Mouse (Mus musculus) heart, embryonic 11.5 days (tissue): ENCODE measurements around the gene Mgat4a. TPM values are rescaled to one million over a fixed set of nuclear protein-coding genes. Genes with fewer than 3 reads are reported as not detected.

Experiments used
- ATAC-seq: fragments of 200-750 bp; cut with Nextera tagmentation; replicated peaks from 2 replicates; pipeline ENCODE4 v1.8.0; 2017; ENCODE audit warnings: moderate library complexity; ENCODE audit not compliant: insufficient number of reproducible peaks, low FRiP score, low TSS enrichment
- H3K27ac ChIP-seq: fragments of 300-500 bp; sonication (generic); 2 replicates; pipeline ENCODE4 v1.5.1; 2014; ENCODE audit warnings: mild to moderate bottlenecking, low read depth, low read length
- H3K27me3 ChIP-seq: fragments of 300-500 bp; sonication (generic); 2 replicates; pipeline ENCODE4 v1.6.1; 2014; ENCODE audit warnings: mild to moderate bottlenecking, low read length, mixed read lengths; ENCODE audit not compliant: control insufficient read depth, insufficient read depth
- H3K36me3 ChIP-seq: fragments of 300-500 bp; sonication (generic); 2 replicates; pipeline ENCODE4 v1.6.1; 2014; ENCODE audit warnings: mild to moderate bottlenecking, low read length, moderate library complexity, mixed read lengths; ENCODE audit not compliant: control insufficient read depth, insufficient read depth
- H3K4me1 ChIP-seq: fragments of 300-500 bp; sonication (generic); 2 replicates; pipeline ENCODE4 v1.6.1; 2014; ENCODE audit warnings: low read length; ENCODE audit not compliant: control insufficient read depth, insufficient read depth
- H3K4me2 ChIP-seq: fragments of 300-500 bp; sonication (generic); 2 replicates; pipeline ENCODE4 v1.6.1; 2014; ENCODE audit warnings: mild to moderate bottlenecking, moderate library complexity
- H3K4me3 ChIP-seq: fragments of 300-500 bp; sonication (generic); 2 replicates; pipeline ENCODE4 v1.5.1; 2014; ENCODE audit warnings: low read depth, low read length
- H3K9ac ChIP-seq: fragments of 300-500 bp; sonication (generic); 2 replicates; pipeline ENCODE4 v1.6.1; 2014; ENCODE audit warnings: mild to moderate bottlenecking, low read depth, low read length, moderate library complexity
- H3K9me3 ChIP-seq: fragments of 300-500 bp; sonication (generic); replicated peaks from 2 replicates; pipeline ENCODE4 v1.6.1; 2016; ENCODE audit warnings: low read length; ENCODE audit not compliant: control insufficient read depth
- WGBS: fragments of 180-500 bp; shearing (Covaris S2); extraction: QIAGEN DNeasy Blood & Tissue Kit; methylation state at CpG from one replicate; pipeline ENCODE4 v1.1.7; 2014; ENCODE audit not compliant: insufficient replicate concordance; 5-methylcytosine and 5-hydroxymethylcytosine counted together
- polyA plus RNA-seq: library from polyadenylated mRNA; unstranded; fragments of >200 nt; fragmentation: Nextera tagmentation; extraction: Ambion mirVana; gene quantifications from 2 replicates; pipeline ENCODE4 v1.2.1, GENCODE M21; 2014

Gene Mgat4a
- polyA plus RNA-seq, 1 experiment from 2014 or later = 3.0 TPM

DNA sequence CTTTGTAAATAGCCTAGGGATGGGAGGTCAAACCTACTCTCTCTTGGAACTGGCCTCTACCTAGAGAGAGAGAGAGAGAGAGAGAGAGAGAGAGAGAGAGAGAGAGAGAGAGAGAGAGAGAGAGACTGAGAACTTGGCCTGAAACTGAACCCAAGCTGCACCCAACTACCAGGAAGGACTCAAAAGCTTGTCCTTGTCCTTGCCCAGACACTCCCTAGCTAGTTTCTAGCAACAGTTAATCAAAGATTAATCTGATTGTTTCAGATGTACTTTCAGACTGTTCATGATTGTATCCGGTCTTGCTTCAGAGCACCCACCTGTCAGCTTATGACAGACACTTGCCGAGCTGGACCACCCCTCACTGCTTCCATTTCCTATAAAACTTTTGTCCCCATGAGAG lies 25.5 kb upstream of the Mgat4a start:
- Histone ChIP-seq H3K27ac (no peak overlapping the region), H3K9ac (no peak overlapping the region), H3K4me3 (no peak overlapping the region), H3K27me3 (no peaks in the 10 kb centered on the region), H3K9me3 (no peaks in the 10 kb centered on the region), H3K36me3 (no peaks in the 10 kb centered on the region), H3K4me2 (no peak overlapping the region), H3K4me1 (no peaks in the 10 kb centered on the region)
- WGBS = 68% methylated on average over 2 of the region's 2 CpGs
- no peak for ATAC-seq

GRCm38 (mm10) chr1:37565396-37565795 lies 24.6 kb upstream of the Mgat4a start:
- Histone ChIP-seq H3K9ac (no peak overlapping the region), H3K9me3 (no peaks in the 10 kb centered on the region), H3K36me3 (no peaks in the 10 kb centered on the region), H3K4me3 (no peak overlapping the region), H3K4me2 (no peak overlapping the region), H3K27me3 (no peaks in the 10 kb centered on the region), H3K27ac (no peak overlapping the region), H3K4me1 (no peaks in the 10 kb centered on the region)
- WGBS = 61% methylated on average over 6 of the region's 6 CpGs
- no peak for ATAC-seq

- Histone ChIP-seq H3K36me3 (no peaks in the 10 kb centered on the region), H3K4me1 (no peaks in the 10 kb centered on the region), H3K27me3 (no peaks in the 10 kb centered on the region), H3K9ac (no peak overlapping the region), H3K4me2 (no peak overlapping the region), H3K27ac (no peak overlapping the region), H3K9me3 (no peaks in the 10 kb centered on the region), H3K4me3 (no peak overlapping the region)
- no peak for ATAC-seq
- WGBS = 79% methylated on average over 3 of the region's 3 CpGs
These were observed 21.1 kb upstream of the Mgat4a start for GRCm38 (mm10) chr1:37561955-37562354.

DNA sequence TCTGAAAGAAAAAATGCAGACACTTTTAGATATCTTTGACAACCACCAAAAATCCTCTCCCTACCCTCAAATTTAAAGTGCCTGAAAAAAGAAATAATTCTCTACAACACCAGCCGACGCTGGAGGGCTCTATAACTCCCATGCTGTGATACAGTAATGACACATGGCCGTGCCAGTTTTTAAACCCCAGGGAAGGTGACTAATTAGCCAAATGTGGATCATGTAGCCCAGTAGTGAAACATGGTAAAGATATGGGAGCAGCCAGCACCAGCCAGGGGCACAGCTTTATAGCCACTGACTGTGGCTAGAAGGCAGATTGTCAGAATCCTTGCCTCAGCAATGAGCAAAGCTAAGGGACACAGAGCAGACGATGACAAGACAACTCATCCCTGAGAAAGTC lies 19.5 kb upstream of the Mgat4a start:
- H3K4me3 ChIP-seq = no peak overlapping the region
- H3K27ac ChIP-seq = no peak overlapping the region
- no peak overlapping the region for H3K4me2 ChIP-seq
- H3K4me1 ChIP-seq = no peaks in the 10 kb centered on the region
- H3K9ac ChIP-seq = no peak overlapping the region
- no peak for ATAC-seq
- 79% methylated on average over 4 of the region's 4 CpGs for WGBS
- no peaks in the 10 kb centered on the region for H3K27me3 ChIP-seq
- no peaks in the 10 kb centered on the region for H3K36me3 ChIP-seq
- no peaks in the 10 kb centered on the region for H3K9me3 ChIP-seq

- WGBS = 72% methylated on average over 7 of the region's 7 CpGs
- no peak overlapping the region for H3K27ac ChIP-seq
- H3K9me3 ChIP-seq = no peaks in the 10 kb centered on the region
- no peak overlapping the region for H3K4me3 ChIP-seq
- H3K27me3 ChIP-seq = no peaks in the 10 kb centered on the region
- no peaks in the 10 kb centered on the region for H3K4me1 ChIP-seq
- no peaks in the 10 kb centered on the region for H3K36me3 ChIP-seq
- no peak overlapping the region for H3K9ac ChIP-seq
- no peak for ATAC-seq
- H3K4me2 ChIP-seq = no peak overlapping the region
These were observed 11.2 kb upstream of the Mgat4a start for GRCm38 (mm10) chr1:37551986-37552385.

- H3K4me1 ChIP-seq = no peaks in the 10 kb centered on the region
- no peak overlapping the region for H3K27ac ChIP-seq
- no peak overlapping the region for H3K4me3 ChIP-seq
- H3K9ac ChIP-seq = no peak overlapping the region
- H3K36me3 ChIP-seq = no peaks in the 10 kb centered on the region
- H3K27me3 ChIP-seq = no peaks in the 10 kb centered on the region
- H3K4me2 ChIP-seq = no peak overlapping the region
- H3K9me3 ChIP-seq = no peaks in the 10 kb centered on the region
- 79% methylated on average over 8 of the region's 8 CpGs for WGBS
- ATAC-seq = no peak
These were observed 8.7 kb upstream of the Mgat4a start for GRCm38 (mm10) chr1:37549501-37549900.

DNA sequence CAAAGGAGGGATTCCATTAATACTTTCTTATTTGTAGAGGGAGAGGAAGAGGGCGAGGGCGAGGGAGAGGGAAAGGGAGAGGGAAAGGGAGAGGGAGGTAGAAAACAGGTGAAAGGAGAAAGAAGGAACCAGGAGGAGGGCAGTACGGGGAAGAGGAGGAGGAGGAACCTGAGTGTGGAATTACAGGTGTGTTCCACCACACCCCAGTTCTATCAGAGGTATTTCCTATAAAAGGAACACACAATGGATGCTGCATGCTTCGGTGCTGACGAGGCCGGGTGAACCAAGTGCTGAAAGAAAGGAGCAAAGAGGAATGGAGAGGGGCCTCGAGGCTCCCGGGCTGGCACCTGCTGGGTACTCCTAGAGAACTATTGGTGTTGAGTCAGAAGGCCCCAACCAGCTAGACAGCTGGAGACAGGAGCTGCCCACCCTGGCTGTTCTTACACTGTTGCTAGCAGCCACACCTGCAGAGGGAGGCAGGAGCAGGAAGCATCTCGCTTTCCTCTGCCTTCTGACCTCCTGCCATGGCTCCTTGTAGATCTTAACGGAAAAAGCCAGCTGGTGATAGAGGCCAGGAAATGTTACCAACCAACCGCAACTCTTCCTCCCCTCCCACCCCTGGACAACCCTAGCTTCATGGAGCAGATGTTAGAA lies 5.7 kb upstream of the Mgat4a start:
- Histone ChIP-seq H3K4me1 (no peaks in the 10 kb centered on the region), H3K9me3 (no peaks in the 10 kb centered on the region), H3K27ac (no peak overlapping the region), H3K9ac (no peak overlapping the region), H3K36me3 (no peaks in the 10 kb centered on the region), H3K27me3 (peaks cover 10% of the 10 kb centered on the region), H3K4me2 (no peak overlapping the region), H3K4me3 (no peak overlapping the region)
- WGBS = 60% methylated on average over 11 of the region's 11 CpGs
- no peak for ATAC-seq

- Histone ChIP-seq H3K27ac (no peak overlapping the region), H3K4me3 (no peak overlapping the region), H3K36me3 (no peaks in the 10 kb centered on the region), H3K9ac (no peak overlapping the region), H3K4me1 (no peaks in the 10 kb centered on the region), H3K27me3 (peaks cover 10% of the 10 kb centered on the region), H3K9me3 (no peaks in the 10 kb centered on the region), H3K4me2 (no peak overlapping the region)
- ATAC-seq = no peak
- 38% methylated on average over 9 of the region's 9 CpGs for WGBS
These were observed 3.4 kb upstream of the Mgat4a start for GRCm38 (mm10) chr1:37544251-37544650.

GRCm38 (mm10) chr1:37543057-37543456 lies 2.2 kb upstream of the Mgat4a start:
- no peak overlapping the region for H3K27ac ChIP-seq
- no peaks in the 10 kb centered on the region for H3K9me3 ChIP-seq
- WGBS = 44% methylated on average over 1 of the region's 1 CpGs
- no peak overlapping the region for H3K4me2 ChIP-seq
- H3K4me3 ChIP-seq = no peak overlapping the region
- H3K9ac ChIP-seq = no peak overlapping the region
- no peaks in the 10 kb centered on the region for H3K4me1 ChIP-seq
- no peaks in the 10 kb centered on the region for H3K36me3 ChIP-seq
- ATAC-seq = no peak
- peaks cover 10% of the 10 kb centered on the region for H3K27me3 ChIP-seq
